Mouse (Mus musculus): ENCODE measurements around the gene Dll4.

Gene Dll4

DNA sequence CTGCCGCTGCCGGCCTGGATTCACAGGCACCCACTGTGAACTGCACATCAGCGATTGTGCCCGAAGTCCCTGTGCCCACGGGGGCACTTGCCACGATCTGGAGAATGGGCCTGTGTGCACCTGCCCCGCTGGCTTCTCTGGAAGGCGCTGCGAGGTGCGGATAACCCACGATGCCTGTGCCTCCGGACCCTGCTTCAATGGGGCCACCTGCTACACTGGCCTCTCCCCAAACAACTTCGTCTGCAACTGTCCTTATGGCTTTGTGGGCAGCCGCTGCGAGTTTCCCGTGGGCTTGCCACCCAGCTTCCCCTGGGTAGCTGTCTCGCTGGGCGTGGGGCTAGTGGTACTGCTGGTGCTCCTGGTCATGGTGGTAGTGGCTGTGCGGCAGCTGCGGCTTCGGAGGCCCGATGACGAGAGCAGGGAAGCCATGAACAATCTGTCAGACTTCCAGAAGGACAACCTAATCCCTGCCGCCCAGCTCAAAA, 6.6 kb downstream of the Dll4 start:
- no peak for ATAC-seq (ENCODE audit: insufficient number of reproducible peaks, low FRiP score, low TSS enrichment)

DNA sequence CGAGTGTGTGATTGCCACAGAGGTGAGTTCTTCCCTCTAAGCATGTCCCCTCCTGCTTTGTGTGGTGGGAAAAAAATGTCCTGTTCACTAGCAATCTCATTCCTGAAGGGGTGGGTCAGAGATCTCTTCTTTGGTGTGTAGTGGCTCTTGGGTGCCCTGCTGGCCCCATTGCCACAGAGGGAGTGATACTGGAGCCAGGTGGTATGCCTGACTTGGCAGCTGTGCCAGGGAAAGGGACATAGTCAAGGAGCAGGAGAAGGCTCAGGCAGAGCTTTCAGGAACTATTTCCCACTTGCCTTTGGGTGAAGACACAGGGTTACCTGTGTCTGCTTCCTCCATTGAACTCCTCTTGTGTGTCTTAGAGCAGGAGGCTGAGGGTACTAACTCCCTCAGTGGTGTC, 8.6 kb downstream of the Dll4 start:
- ATAC-seq (ENCODE audit: insufficient number of reproducible peaks, low FRiP score, low TSS enrichment) = no peak

DNA sequence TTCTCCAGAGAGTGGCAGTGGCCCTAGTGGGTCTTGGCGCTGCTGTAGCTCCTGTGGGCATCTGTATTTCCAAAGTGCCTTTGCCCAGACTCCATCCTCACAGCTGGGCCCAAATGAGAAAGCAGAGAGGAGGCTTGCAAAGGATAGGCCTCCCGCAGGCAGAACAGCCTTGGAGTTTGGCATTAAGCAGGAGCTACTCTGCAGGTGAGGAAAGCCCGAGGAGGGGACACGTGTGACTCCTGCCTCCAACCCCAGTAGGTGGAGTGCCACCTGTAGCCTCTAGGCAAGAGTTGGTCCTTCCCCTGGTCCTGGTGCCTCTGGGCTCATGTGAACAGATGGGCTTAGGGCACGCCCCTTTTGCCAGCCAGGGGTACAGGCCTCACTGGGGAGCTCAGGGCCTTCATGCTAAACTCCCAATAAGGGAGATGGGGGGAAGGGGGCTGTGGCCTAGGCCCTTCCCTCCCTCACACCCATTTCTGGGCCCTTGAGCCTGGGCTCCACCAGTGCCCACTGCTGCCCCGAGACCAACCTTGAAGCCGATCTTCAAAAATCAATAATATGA, 9.5 kb downstream of the Dll4 start:
- ATAC-seq (ENCODE audit: insufficient number of reproducible peaks, low FRiP score, low TSS enrichment) = no peak

DNA sequence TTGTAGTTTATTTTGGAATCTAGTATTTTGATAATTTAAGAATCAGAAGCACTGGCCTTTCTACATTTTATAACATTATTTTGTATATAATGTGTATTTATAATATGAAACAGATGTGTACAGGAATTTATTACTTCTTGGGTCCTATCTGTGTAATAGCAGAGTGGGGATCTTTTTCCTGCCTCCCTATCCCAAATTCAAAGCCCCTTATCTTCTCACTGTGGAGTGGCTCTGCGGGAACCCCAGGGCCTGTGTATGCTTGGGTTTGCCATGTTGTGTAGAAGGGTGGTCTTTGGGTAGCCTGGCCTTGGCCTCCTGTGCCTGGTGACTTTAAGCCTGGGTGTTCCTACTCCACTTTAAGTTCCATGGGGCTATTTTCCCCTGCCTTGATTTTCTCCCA, 10.0 kb downstream of the Dll4 start:
- no peak for ATAC-seq (ENCODE audit: insufficient number of reproducible peaks, low FRiP score, low TSS enrichment)

DNA sequence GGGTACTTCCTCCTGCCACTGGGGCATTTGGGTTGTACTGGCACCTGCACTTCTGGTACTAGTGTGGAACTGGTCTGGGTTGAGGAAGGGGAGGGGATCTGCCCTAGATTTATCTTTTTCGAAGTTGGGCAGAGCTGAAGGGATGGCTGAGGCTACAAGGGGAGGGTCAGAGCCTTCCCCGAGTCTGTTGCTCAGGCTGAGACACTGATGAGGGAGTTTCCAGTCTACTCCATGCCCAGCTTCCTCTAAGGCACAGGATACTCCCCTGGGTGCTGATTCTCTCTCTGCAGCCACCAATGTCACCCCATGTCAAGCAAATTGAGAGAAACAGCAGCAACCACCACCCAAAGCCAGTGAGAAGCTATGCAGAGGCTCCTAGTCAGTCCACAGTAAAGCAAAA, 10.4 kb downstream of the Dll4 start:
- ATAC-seq (ENCODE audit: insufficient number of reproducible peaks, low FRiP score, low TSS enrichment) = no peak

DNA sequence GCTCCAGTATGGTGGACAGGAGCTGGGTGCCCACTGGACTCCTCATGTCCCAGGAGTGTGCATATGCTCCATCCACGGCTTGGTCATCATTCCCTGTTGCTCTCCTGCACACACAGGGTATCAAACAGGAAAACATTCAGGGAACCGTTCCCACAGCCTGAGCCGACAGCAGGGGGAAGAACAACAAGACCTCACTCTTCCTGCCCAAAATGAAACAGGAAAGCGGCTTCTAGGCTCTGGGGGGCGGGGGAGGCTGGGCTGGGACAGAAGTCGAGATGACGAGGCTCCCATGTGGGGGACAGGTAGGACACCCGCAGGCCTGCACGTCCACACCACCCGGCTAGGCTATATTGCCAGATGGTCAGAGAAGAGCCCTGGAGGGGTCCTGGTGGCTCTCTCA, 10.9 kb downstream of the Dll4 start:
- ATAC-seq (ENCODE audit: insufficient number of reproducible peaks, low FRiP score, low TSS enrichment) = no peak

DNA sequence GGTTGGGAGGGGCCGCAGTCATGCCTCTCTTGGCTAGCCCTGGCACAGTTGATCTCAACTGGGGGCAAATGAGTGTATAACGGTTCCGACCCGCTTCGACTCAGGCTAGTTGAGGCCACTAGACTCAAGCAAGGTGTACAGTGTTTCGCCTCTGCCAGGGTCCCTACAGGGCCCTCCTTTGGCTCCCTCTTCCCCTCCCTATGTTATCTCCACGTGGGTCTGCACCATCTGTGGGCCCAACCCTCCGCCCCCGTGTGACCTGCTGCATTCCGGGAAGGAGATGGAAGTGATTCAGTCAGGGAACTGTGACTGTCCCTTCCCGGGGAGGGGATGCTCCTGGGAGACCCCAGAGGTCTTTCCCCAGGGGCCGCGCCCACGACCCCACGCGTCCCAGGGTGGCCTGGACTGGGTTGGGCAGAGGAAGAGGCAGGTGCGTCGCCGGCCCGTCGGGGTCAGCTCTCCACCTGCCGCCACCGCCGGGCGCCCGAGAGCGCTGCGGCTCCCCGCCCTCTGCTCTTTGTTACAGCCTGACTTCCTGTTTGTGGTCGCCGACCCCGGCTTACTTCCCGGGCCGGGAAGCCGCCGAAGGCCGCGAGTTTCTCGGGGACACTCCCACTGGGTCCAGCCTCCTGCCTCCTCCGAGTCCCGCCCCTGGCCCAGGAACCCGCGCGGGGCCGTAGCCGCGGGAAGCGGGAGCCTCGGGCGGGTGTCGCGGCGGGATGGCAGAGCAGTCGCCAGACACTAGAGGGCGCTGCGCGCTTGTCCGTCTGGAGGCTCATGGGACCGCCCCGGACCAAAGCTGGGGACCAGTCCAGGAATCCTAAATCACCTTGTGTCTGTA, 12.1 kb downstream of the Dll4 start:
- ATAC-seq (ENCODE audit: insufficient number of reproducible peaks, low FRiP score, low TSS enrichment) = peak; percentile 91

DNA sequence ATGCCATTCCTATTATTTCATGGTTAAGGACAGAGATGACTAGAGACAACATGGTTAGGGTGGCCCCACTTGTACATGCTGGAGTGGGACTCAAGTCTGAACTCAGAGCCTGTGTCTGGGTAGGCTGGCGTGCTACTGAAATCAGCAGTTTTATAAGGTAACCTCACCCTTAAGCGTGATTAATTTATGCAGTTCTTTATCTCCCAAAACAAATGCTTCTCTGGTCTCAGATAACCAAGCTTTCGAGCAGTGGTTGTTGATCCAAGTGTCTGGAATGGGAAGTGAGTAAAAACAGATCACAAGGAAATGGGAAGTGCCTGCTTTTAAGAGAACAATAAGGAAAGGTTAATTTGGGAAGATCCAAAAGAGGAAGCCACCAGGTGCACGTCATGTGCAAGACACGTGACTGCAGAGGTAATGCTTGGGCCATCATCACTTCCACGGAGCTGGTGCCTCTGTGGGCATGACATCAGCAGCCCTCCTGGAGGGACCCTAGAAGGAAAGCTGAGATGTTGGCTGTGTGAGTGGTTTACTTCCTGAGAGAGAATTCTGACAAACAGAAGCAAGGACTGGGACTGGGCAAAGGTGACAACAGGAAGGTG, 19.1 kb downstream of the Dll4 start:
- ATAC-seq (ENCODE audit: insufficient number of reproducible peaks, low FRiP score, low TSS enrichment) = no peak

DNA sequence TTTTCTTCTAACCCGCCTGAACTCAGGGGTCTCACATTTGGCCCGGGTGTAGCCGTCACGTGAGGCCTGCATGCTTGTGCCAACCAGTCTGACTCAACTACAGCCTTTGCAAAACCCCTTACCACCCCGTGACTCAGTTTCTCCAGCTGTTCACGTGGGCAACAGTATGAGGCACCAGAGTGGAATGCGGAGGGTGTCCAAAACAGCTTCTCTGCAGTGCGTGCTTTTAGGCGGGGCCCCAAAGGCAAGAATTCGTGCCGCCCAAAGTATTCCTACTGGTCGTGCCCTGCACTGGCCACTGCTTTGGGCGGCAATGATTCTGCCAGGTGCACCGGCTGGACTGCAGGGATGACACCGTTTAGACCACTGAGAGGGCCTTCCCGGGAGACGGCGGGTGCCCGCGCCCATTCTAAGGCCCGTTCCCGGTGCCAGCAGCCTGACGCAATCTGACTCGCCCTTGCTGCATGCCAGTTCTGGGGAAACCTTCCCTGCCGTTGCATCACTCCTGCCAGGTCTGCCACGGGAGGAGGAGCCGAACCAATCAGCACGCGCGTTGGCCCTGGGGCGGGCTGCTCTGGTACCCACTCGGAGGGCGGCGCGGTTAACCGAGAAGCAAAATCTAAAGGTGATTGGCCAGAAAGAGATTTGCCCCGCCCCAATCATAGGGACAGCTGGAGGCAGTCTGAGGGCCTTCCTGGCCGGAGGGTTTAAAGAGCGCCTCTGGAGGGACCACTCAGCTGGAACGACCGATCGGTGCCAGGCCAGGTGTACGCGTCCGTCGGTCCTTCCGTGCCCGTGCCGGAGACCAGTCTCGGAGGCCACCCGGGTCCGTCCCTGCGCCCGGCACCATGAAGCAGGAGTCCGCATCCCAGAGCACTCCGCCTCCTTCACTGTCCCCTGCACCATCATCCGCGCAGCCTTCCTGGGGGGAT, 25.2 kb downstream of the Dll4 start, which contains the start of gene Chac1:
Gene Chac1 (plus strand): TSS at position 675 of the 932 bp plus-strand sequence.
- peak; percentile 84 for ATAC-seq (ENCODE audit: insufficient number of reproducible peaks, low FRiP score, low TSS enrichment)

DNA sequence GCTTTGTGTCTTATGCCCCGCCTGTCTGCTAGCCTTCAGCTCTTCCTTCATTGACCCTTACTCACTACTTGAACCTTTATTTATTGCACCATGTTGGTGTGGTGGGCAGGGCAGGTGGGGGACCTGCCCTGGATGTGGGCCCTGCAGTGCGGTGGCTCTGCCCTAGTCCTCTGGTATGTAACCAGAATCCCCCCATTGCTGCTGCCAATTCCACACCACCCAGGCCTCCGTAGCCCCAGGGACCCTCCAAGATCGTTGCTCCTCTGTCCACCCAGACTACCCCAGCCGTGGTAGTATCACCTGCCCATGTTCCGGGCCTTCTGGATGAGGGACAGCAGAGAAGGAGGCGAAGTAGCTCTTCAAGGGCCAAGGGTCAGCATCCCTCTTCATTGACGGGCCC, 28.1 kb downstream of the Dll4 start:
- no peak for ATAC-seq (ENCODE audit: insufficient number of reproducible peaks, low FRiP score, low TSS enrichment)

DNA sequence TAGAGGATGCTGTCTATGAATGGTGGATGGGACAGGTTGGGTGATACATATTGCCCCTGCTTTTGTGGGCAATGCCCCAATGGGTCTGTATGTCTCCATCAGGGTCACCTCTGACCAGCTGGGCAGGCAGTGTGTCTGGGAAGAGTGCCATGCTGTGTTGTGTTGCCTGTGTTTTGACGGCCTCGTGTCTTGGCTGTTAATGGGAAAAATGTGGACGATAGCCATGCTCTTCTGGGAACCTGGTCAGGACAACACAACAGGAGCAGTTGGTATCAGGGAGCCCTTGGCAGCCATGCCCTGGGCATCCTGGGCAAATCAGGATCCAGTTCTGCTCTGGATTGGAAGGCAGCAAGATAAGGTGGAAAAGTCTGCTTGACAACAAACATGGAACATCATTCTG, 29.5 kb downstream of the Dll4 start:
- peak; percentile 75 for ATAC-seq (ENCODE audit: insufficient number of reproducible peaks, low FRiP score, low TSS enrichment)

DNA sequence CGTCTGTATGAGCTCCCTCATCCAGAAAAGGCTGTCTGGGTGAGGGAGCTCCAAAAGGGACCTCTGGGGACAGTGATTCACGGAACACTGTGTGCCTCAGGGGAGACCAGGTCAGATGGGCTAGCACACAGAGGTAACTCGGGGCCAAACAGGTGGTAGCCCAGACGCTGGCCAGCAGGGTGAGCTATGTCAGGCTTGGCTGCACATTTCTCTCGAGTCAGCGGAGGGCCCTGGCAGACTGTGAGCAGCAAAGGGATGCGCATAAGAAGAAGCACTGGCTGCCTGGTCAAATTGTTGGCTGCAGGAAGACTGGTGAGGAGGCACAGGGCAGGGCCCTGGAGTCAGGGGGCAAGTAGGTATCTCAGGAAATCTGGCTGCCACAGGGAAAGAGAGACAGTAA, 30.1 kb downstream of the Dll4 start:
- ATAC-seq (ENCODE audit: insufficient number of reproducible peaks, low FRiP score, low TSS enrichment) = peak; percentile 71

DNA sequence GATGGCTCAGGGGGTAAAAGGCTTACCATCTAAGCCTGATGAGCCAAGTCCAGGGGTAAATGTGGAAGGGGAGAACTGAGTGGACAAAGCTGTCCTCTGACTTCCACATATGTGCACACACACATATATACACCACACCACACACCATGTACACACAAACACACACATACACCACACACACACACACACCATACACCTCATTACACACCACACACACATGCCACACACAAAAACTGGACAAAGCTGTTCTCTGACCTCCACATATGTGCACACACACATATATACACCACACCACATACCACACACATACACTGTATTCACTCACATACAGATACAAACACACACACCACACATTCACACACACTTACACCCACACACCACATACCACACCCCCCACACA, 30.7 kb downstream of the Dll4 start:
- no peak for ATAC-seq (ENCODE audit: insufficient number of reproducible peaks, low FRiP score, low TSS enrichment)

DNA sequence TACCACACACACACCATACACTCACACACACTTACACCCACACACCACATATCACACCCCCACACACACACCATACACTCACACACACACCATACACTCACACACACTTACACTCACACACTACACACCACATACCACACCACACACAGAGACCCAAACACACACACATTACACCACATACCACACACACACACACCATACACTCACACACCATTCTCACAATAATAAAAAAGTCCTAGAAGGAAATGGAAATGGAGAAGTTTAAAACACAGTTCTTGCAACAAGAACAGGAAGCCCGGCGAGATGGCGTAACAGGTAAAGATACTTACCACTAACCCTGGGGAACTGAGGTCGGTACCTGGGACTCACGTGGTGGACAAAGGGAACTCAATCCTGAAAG, 31.2 kb downstream of the Dll4 start:
- no peak for ATAC-seq (ENCODE audit: insufficient number of reproducible peaks, low FRiP score, low TSS enrichment)

DNA sequence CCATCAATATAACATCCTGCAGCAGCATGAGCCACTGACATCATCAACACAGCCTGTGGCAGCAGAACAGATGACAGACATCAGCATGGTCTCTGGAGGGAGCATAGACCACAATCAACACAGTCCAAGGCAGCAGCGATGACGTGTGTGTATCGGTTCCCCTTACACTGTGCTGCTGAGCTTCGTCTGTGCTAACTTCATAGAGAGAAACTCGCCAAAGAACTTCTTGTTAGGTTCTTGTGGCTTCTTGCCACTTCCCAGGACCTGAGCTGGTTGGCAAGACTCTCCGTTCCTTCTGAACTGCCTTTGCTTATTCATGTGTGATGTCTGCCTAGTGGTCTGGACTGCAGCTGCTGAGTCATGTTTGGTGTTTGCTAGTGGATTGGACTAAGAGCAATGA, 32.7 kb downstream of the Dll4 start:
- ATAC-seq (ENCODE audit: insufficient number of reproducible peaks, low FRiP score, low TSS enrichment) = no peak

DNA sequence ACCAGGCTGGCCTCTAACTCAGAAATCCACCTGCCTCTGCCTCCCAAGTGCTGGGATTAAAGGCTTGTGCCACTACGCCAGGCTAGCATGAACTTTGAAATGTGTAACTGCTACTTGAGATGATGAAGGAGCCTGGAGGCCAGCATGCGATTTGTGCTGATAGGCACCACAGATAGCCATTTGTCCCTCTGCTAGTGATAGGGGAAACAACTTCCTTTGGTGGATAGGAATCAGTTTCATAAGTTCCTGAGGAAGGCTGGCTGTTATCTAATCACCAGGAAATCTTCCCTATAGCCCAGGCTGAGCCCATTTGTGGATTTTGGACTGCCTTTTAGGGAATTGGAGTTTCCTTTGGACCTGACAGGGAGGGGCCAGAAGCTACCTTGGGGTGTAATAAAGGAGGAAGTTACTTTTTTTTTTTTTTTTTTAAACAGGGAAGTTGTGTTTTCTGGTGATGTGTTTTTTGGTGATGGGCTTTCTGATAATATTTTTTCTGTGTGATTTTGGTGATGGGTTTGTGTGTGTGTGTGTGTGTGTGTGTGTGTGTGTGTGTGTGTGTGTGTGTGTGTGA, 34.2 kb downstream of the Dll4 start:
- ATAC-seq (ENCODE audit: insufficient number of reproducible peaks, low FRiP score, low TSS enrichment) = no peak

DNA sequence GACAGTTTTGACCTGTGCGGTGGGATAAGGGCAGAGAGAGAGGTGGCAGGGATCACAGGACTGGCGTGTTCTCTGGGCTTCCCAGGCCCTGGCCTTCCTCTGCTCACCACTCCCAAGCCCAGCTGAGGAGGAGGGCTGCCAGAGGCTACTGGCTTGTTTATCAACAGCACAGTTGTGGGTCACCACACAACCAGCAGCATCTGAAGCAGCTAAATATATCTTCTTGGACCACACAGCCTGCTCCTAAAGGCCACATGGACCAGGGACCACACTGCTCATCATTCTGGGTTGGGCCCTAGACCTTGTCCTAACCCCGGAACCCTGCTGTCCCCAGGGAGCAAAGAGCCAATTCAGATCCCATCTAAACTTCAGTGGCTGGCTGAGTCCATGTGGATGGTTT, 39.4 kb downstream of the Dll4 start:
- no peak for ATAC-seq (ENCODE audit: insufficient number of reproducible peaks, low FRiP score, low TSS enrichment)

DNA sequence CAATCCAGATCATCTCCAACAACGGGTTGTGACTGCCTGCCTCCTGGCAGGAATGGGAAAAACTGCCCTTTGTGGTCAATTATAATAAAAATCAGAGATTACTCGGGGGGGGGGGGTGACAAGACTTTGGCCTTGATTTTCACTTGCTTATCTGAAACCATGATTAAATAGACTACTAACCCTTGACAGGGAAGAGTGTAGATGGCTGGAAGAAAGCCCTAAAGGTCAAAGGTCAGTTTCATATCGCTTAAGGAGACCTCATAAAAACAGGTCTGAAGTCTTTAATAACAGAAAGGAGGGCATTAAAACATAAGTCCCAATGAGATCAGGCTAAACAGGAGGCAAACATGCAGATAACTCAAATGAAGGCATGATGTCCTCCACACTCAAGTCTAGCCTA, 41.8 kb downstream of the Dll4 start:
- no peak for ATAC-seq (ENCODE audit: insufficient number of reproducible peaks, low FRiP score, low TSS enrichment)

DNA sequence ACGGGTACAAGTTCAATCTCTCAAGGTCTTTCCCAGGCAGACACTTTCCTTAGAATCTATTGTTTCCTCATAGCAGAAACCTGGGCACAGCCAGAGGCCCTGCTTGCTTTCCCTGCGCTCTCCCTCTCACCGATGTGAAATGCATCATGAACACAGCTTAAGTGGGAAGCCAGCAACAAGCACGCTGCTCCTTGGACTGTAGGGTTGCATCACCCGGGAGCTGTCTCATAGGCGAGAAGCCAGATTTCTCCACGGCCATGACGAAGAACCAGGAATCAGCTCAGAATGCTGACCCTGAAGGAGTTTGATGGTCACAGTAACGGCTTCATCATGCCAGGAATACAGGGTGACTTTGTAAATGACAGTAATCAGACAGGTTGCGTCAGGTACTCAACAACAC, 44.5 kb downstream of the Dll4 start:
- no peak for ATAC-seq (ENCODE audit: insufficient number of reproducible peaks, low FRiP score, low TSS enrichment)

DNA sequence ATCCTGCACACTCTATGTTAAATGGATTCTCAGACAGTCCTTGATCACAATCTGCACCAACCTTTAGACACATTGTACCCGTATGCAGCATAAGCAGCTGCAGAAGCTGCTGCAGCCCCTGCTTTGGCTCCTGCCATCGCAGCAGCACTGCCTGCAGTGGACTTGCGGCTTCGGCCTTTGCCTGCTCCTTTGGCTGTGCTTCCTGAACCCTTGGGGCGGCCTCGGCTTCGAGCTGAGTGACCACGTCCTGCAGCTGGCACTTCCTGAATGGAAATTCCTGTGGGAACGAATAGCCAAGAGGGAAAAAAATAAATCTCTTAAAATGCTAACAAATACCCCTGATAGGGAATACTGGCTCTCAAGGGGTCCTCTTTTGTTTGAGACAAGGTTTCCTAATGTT, 51.7 kb downstream of the Dll4 start:
- ATAC-seq (ENCODE audit: insufficient number of reproducible peaks, low FRiP score, low TSS enrichment) = no peak
